Mouse (Mus musculus): ENCODE measurements around the gene Rabgap1l. TPM values are rescaled to one million over a fixed set of nuclear protein-coding genes. Genes with fewer than 3 reads are reported as not detected.
"Not testable (repeated sequence)": the region's sequence is repeated elsewhere in the genome, so short reads cannot be mapped to it uniquely, and the experiment has no call there.

The Rabgap1l gene
- polyA plus RNA-seq, 1 experiment from 2014 or later, result 12.2 TPM

DNA sequence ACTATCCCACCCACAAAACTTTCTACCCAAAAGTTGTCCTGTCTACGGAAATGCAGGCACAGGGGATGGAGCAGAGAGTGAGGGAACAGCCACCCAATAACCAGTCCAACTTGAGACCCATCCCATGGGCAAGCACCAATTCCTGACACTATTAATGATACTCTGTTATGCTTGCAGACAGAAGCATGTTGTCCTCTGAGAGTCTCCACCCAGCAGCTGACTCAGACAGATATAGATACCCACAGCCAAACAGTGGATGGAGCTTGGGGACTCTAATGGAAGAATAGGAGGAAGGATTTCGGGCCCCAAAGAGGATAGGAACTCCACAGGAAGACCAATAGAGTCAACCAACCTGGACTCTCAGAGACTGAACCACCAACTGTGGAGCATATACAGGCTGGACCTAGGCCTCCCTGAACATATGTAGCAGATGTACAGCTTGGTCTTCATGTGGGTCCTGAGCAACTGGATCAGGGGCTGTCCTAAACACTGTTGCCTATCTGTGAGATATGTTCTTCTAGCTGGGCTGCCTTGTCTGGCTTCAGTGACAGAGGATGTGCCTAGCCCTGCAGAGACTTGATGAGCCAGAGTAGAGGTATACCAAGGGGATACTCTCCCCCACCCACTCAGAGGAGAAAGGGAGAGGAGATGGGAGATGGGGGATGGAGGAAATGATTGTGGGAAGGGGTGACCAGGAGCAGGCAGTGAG is 510.7 kb downstream of the Rabgap1l start:
- WGBS, result 85% methylated on average over 2 of the region's 2 CpGs
- H3K4me1 ChIP-seq (ENCODE audit: control insufficient read depth, insufficient read depth, low read length); H3K27ac ChIP-seq (ENCODE audit: low read depth, low read length); H3K4me2 ChIP-seq; H3K36me3 ChIP-seq (ENCODE audit: control insufficient read depth, insufficient read depth, low read length); ATAC-seq (ENCODE audit: low FRiP score); H3K4me3 ChIP-seq (ENCODE audit: low read depth, low read length); H3K9ac ChIP-seq (ENCODE audit: low read length); DNase-seq (ENCODE audit: low spot score, missing footprints); H3K9me3 ChIP-seq (ENCODE audit: control insufficient read depth, low read length); H3K27me3 ChIP-seq (ENCODE audit: control insufficient read depth, insufficient read depth, low read length): not testable (repeated sequence)

DNA sequence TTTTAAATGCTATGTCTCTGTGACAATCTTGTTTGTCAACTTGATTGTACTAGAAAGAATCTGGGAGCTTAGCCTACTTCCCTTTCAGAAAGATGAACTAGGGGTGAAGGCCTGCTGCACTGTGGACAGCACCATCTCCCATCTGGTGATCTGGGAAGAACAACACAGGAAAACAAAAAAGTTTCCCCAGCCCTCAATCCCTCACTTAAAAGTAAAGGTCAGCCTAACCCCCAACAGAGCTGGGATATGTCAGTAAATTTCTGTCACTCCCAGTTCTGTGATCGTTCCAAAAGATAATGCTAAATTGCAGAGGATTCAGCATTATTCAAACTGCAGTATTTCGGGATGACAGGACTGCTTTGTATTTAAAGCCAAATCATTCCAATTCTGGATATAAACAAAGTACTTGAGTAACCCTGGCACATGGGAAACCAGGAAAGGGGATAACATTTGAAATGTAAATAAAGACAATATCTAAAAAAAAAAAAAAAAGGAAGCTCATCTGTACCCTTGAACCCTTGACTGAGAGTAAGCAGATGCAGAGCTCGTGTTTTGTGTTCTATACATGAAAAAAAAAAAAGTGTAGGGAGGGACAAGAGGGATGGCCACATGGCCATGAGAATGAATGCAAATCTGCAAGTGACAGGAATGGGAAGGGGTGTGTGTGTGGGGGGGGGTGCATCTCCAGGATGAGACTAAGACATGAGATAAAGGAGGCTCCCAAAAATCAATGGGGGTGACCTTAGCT is 511.5 kb downstream of the Rabgap1l start:
- no peak overlapping the region for H3K4me3 ChIP-seq (ENCODE audit: low read depth, low read length)
- no peaks in the 10 kb centered on the region; the same call in 1 of the 2 replicates for H3K4me1 ChIP-seq (ENCODE audit: control insufficient read depth, insufficient read depth, low read length)
- H3K36me3 ChIP-seq (ENCODE audit: control insufficient read depth, insufficient read depth, low read length), result no peaks in the 10 kb centered on the region
- no peak overlapping the region for H3K27ac ChIP-seq (ENCODE audit: low read depth, low read length)
- H3K4me2 ChIP-seq, result no peak overlapping the region
- 71% methylated on average over 3 of the region's 3 CpGs for WGBS
- H3K9me3 ChIP-seq (ENCODE audit: control insufficient read depth, low read length), result no peaks in the 10 kb centered on the region
- no peak for ATAC-seq (ENCODE audit: low FRiP score)
- H3K27me3 ChIP-seq (ENCODE audit: control insufficient read depth, insufficient read depth, low read length), result no peaks in the 10 kb centered on the region
- no peak overlapping the region for H3K9ac ChIP-seq (ENCODE audit: low read length)
- DNase-seq (ENCODE audit: low spot score, missing footprints), result no peak

GRCm38 (mm10) chr1:160280603-160281002 is 512.4 kb downstream of the Rabgap1l start:
- H3K9me3 ChIP-seq (ENCODE audit: control insufficient read depth, low read length), result no peaks in the 10 kb centered on the region
- H3K4me2 ChIP-seq, result no peak overlapping the region
- no peaks in the 10 kb centered on the region for H3K27me3 ChIP-seq (ENCODE audit: control insufficient read depth, insufficient read depth, low read length)
- ATAC-seq (ENCODE audit: low FRiP score) (no peak), DNase-seq (ENCODE audit: low spot score, missing footprints) (no peak)
- no peaks in the 10 kb centered on the region for H3K4me1 ChIP-seq (ENCODE audit: control insufficient read depth, insufficient read depth, low read length)
- H3K9ac ChIP-seq (ENCODE audit: low read length), result no peak overlapping the region
- WGBS, result 86% methylated on average over 4 of the region's 4 CpGs
- no peak overlapping the region for H3K4me3 ChIP-seq (ENCODE audit: low read depth, low read length)
- H3K27ac ChIP-seq (ENCODE audit: low read depth, low read length), result no peak overlapping the region
- no peaks in the 10 kb centered on the region for H3K36me3 ChIP-seq (ENCODE audit: control insufficient read depth, insufficient read depth, low read length)

DNA sequence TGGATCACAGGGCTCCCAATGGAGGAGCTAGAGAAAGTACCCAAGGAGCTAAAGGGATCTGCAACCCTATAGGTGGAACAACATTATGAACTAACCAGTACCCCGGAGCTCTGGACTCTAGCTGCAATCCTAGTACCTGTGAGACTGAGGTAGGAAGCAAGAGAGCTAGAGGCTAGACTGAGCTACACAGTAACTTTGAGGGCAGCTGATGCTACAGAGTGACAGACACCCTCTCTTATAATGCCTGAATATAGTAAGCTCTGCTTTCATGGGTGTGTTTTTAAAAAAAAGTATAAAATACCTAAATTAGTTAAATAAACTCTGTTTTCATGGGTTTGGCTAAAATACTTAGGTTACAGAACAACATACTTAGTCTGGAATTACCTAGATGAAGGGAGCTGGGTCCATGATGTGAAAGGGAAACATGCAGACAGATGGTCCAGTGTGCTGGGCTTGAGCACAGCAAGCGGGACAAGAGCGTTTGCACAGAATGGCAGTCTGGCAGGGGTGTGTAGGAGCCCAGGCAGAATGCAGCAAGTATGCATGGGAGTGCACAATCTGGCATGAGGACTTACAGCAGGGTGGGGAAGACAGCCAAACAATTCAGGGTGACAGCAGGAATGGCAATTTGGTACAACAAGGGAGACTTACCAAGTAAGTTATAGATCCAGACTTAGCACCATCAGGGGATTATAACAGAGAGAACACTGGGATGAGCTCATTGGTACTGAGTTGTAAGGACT is 514.9 kb downstream of the Rabgap1l start:
- ATAC-seq (ENCODE audit: low FRiP score) (0 out of 2 replicates have a peak, but pooled peaks have one; percentile 44), DNase-seq (ENCODE audit: low spot score, missing footprints) (no peak)
- no peak overlapping the region for H3K9ac ChIP-seq (ENCODE audit: low read length)
- no peaks in the 10 kb centered on the region for H3K9me3 ChIP-seq (ENCODE audit: control insufficient read depth, low read length)
- H3K4me2 ChIP-seq, result no peak overlapping the region
- H3K36me3 ChIP-seq (ENCODE audit: control insufficient read depth, insufficient read depth, low read length), result no peaks in the 10 kb centered on the region
- no peaks in the 10 kb centered on the region for H3K27me3 ChIP-seq (ENCODE audit: control insufficient read depth, insufficient read depth, low read length)
- no peak overlapping the region for H3K4me3 ChIP-seq (ENCODE audit: low read depth, low read length)
- H3K27ac ChIP-seq (ENCODE audit: low read depth, low read length), result no peak overlapping the region
- H3K4me1 ChIP-seq (ENCODE audit: control insufficient read depth, insufficient read depth, low read length), result no peaks in the 10 kb centered on the region
- 90% methylated on average over 3 of the region's 3 CpGs for WGBS

DNA sequence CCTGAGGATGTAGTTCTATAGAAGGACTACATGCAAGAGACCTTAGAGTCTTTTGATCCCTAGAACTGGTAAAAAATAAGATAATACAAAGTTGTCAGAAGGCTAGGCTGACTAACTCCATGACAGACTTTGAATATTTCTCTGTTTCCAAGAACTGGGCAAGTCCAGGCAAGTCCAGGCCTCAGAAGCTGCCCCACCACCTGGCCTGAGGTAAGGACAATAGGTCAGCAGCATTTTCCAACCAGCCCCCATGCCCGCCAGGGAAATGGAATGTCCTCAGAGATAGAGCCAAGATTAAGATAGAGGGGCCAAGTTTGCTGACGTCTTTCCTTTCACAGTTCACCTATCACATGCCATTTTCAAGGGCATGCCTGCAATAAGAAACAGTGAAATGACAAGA is 517.8 kb downstream of the Rabgap1l start:
- 71% methylated on average over 2 of the region's 2 CpGs for WGBS
- no peaks in the 10 kb centered on the region for H3K9me3 ChIP-seq (ENCODE audit: control insufficient read depth, low read length)
- H3K4me1 ChIP-seq (ENCODE audit: control insufficient read depth, insufficient read depth, low read length), result no peaks in the 10 kb centered on the region
- H3K27me3 ChIP-seq (ENCODE audit: control insufficient read depth, insufficient read depth, low read length), result no peaks in the 10 kb centered on the region
- H3K9ac ChIP-seq (ENCODE audit: low read length), result no peak overlapping the region
- DNase-seq (ENCODE audit: low spot score, missing footprints), result no peak
- no peak for ATAC-seq (ENCODE audit: low FRiP score)
- H3K4me3 ChIP-seq (ENCODE audit: low read depth, low read length), result no peak overlapping the region
- no peak overlapping the region for H3K27ac ChIP-seq (ENCODE audit: low read depth, low read length)
- H3K36me3 ChIP-seq (ENCODE audit: control insufficient read depth, insufficient read depth, low read length), result no peaks in the 10 kb centered on the region
- no peak overlapping the region for H3K4me2 ChIP-seq

- DNase-seq (ENCODE audit: low spot score, missing footprints) (no peak), ATAC-seq (ENCODE audit: low FRiP score) (no peak)
- Histone ChIP-seq H3K4me2 (no peak overlapping the region), H3K27me3 (ENCODE audit: control insufficient read depth, insufficient read depth, low read length) (no peaks in the 10 kb centered on the region), H3K4me3 (ENCODE audit: low read depth, low read length) (no peak overlapping the region), H3K4me1 (ENCODE audit: control insufficient read depth, insufficient read depth, low read length) (no peaks in the 10 kb centered on the region), H3K9me3 (ENCODE audit: control insufficient read depth, low read length) (no peaks in the 10 kb centered on the region), H3K36me3 (ENCODE audit: control insufficient read depth, insufficient read depth, low read length) (no peaks in the 10 kb centered on the region), H3K27ac (ENCODE audit: low read depth, low read length) (no peak overlapping the region), H3K9ac (ENCODE audit: low read length) (no peak overlapping the region)
- 85% methylated on average over 7 of the region's 7 CpGs for WGBS
These were observed 519.8 kb downstream of the Rabgap1l start for GRCm38 (mm10) chr1:160273133-160273743.

DNA sequence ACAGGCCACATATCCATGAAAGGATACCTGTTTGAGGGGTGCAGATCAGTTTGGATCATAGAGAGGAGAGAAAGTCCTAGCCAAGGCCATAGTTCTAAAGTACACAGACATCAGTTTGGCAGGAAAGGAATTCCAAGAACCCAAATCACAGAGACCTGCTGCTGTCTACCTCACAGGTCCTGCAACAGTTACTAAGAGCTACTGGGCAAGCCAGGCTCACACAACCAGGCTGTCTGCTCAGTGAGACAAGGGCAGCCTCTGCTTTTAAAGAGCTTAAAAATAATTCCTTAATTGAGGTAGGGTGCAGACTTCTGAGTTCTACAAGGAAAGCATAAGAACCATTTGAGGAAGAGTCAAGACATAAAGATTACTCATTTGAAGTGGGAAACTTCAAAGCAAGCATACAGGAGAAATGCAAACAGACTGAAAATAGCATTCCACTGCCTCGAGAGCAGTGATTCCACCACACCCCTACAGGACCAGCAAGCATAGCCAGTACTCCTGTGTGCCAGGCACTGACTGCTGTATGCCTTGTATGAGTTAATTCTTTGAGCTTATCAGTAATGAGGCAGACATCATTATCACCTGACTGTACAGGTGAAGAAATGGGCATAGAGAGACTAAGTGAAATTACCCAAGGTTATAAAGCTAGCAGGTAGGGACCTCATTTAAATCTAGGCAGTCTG is 521.6 kb downstream of the Rabgap1l start:
- H3K27me3 ChIP-seq (ENCODE audit: control insufficient read depth, insufficient read depth, low read length), result no peaks in the 10 kb centered on the region
- no peak overlapping the region for H3K27ac ChIP-seq (ENCODE audit: low read depth, low read length)
- H3K36me3 ChIP-seq (ENCODE audit: control insufficient read depth, insufficient read depth, low read length), result no peaks in the 10 kb centered on the region
- H3K4me3 ChIP-seq (ENCODE audit: low read depth, low read length), result no peak overlapping the region
- H3K4me2 ChIP-seq, result no peak overlapping the region
- DNase-seq (ENCODE audit: low spot score, missing footprints) (no peak), ATAC-seq (ENCODE audit: low FRiP score) (no peak)
- no peaks in the 10 kb centered on the region for H3K4me1 ChIP-seq (ENCODE audit: control insufficient read depth, insufficient read depth, low read length)
- H3K9ac ChIP-seq (ENCODE audit: low read length), result no peak overlapping the region
- H3K9me3 ChIP-seq (ENCODE audit: control insufficient read depth, low read length), result no peaks in the 10 kb centered on the region
- WGBS, result 72% methylated on average over 1 of the region's 1 CpGs

- DNase-seq (ENCODE audit: low spot score, missing footprints) (no peak), ATAC-seq (ENCODE audit: low FRiP score) (no peak)
- Histone ChIP-seq H3K9ac (ENCODE audit: low read length) (no peak overlapping the region), H3K27ac (ENCODE audit: low read depth, low read length) (no peak overlapping the region), H3K4me1 (ENCODE audit: control insufficient read depth, insufficient read depth, low read length) (no peaks in the 10 kb centered on the region), H3K36me3 (ENCODE audit: control insufficient read depth, insufficient read depth, low read length) (no peaks in the 10 kb centered on the region), H3K9me3 (ENCODE audit: control insufficient read depth, low read length) (no peaks in the 10 kb centered on the region), H3K27me3 (ENCODE audit: control insufficient read depth, insufficient read depth, low read length) (no peaks in the 10 kb centered on the region), H3K4me3 (ENCODE audit: low read depth, low read length) (no peak overlapping the region), H3K4me2 (no peak overlapping the region)
- whole genome bisulfite sequencing, result 85% methylated on average over 3 of the region's 3 CpGs
These were observed 524.7 kb downstream of the Rabgap1l start for GRCm38 (mm10) chr1:160268322-160268721.
